Mouse (Mus musculus) ZHBTc4 (cell line): ENCODE data around the gene Eif2d.
"Not testable (repeated sequence)": the region's sequence is repeated elsewhere in the genome, so short reads cannot be mapped to it uniquely, and the experiment has no call there.

Experiments used
- DNase-seq: peaks from one replicate; pipeline ENCODE4 v3.0.0-alpha.2; 2011; ENCODE audit warnings: low read depth, low spot score

Eif2d gene

DNA sequence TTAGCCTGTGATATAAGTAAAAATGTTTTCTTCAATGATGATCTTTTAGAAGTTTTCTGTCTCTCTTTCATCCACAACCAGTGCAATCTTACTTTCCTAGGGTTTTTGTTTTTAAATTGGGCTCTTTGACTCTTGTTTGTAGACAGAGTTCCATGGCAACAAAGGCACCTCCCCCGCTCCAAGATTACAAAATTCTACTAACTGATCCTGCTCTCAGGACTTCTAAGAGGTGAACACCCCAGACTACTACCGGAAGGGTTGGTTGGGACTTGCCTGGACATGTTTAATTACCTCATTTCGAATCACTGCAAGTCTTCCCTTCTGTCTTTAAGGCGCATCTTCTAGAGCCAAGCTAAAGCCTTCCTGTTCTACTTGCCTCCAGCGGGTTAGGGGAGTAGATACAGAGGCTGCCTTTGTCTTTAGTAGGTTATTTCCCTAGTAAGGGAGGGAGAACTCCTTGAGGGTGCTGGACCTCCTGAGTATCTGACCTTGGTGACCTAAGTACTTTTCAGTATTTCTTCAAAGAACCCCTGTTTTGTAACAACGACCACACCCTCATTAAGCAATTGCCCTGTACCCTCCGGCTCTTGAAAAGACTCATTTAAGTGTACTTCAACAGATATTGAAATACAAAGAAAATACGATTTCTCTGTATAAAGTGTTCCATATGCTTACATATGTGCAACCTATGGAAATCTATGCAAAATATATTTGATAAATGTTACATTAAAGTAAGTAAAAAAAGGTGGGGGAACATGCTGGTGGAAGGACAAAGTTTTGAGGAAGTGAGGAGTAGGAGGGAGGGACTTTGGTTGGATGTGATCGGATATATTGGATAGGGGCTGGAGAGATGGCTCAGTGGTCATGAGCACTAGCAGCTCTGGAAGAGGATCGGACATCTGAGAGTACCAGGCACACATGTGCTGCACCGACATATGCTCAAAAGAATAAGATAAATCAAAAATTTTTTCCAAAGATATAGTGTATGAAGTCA is 13.6 kb upstream of the Eif2d start:
- DNase-seq: peak; percentile 95

DNA sequence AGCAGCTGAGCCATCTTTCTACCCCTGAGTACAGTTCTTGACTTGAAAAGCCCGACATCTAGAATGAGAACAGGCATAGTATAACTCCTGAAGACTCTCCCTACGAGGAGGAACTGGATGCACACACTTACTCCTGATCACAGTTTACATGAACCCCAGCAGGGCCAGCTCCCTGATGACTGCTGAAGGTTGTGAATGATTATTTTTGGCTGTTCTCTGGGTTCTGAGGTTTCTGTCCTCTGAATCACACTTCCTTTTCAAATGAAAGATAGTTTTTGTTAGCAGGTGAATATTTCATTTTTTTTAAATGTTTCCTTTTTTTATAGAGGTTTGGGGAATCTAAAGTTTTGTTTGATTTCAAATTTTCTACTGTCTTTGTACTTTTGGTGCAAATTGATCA is 11.5 kb upstream of the Eif2d start:
- DNase-seq: no peak

DNA sequence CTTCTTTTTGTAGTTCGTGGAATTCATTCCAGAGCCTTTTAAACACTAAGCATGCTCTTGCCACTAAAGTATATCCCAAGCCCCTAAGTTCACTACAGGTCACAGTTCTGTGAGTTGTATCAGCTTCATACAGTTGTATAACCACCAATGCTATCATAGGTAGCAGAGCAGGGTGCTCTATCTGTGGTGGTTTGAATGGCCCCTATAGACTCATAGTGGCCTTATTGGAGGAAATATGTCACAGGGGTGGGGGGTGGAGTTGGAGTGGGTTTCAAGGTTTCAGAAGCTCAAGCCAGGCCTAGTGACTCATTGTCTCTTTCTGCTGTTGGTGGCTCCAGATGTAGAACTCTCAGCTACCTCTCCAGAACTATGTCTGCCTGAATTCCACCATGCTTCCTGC is 10.5 kb upstream of the Eif2d start:
- DNase-seq: no peak

DNA sequence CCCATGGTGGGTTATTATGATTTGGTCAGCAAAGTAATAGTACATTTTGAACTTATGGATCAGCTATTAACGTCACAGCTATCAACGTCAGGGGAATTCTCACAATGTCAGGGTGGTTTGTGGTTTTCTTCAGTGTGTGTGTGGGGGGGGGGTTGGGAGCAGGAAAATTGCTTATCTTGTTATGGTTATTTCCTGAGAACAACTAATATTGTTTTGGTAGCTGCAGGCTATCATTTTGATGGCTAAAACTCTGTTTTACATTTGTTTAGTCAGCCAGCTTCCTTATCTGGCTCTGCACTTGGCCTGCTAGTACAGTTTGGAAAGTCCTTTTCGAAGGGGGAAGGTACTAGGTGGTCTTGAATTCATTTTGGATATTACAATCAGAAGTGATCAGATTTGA is 7.8 kb upstream of the Eif2d start:
- DNase-seq: not testable (repeated sequence)

DNA sequence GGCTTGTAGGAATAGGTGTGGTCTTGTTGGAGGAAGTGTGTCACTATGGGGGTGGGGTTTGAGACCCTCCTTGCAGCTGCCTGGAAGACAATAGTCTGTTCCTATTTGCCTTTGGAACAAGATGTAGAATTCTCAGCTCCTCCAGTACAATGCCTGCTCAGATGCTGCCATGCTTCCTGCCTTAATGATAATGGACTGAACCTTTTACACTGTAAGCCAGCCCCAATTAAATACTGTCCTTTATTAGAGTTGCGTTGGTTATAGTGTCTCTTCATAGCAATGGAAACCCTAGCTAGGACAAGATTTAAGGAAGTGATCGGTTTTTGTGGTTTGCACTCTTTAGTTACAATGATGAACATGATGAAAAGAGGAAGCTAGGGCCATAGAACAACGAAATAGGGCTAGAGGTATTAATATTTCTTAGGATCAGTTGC is 6.8 kb upstream of the Eif2d start:
- DNase-seq: peak; percentile 64

DNA sequence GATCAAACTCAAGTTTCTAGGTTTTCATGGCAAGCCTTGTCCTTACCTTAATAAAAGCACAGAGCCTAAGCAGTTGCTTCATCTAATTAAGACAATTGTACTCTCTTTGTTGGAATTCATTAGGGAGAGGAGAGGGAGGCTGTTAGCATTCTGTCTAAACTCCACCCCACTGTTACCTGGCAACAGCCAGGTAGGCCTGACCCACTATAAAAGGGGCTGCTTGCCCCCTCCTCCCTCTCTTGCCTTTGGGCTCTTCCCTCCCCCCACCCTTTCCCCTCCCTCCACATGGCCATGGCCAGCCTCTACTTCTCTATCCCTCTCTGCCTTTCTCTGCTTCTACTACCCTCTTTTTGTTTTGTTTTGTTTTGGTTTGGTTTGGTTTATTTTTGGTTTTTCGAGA is 3.5 kb upstream of the Eif2d start:
- DNase-seq: no peak

DNA sequence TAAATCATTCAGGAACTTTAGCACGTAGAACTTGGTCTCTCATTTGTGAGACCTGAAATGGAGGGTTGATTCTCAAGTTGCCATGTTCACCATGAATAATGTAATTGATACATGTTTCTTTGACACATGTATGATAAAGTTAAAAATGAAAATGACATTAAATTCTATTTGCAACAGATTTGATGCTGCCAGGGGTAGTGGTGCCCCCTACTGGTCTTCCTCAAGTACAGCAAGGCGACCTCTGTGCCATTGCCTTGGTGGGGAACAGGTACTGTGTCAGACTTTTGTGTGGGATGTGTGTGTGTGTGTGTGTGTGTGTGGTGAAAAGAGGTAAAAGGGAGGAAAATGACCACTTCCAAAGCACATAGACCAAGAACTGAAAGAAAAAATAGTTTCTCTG is 2.5 kb downstream of the Eif2d start:
- DNase-seq: peak; percentile 68

DNA sequence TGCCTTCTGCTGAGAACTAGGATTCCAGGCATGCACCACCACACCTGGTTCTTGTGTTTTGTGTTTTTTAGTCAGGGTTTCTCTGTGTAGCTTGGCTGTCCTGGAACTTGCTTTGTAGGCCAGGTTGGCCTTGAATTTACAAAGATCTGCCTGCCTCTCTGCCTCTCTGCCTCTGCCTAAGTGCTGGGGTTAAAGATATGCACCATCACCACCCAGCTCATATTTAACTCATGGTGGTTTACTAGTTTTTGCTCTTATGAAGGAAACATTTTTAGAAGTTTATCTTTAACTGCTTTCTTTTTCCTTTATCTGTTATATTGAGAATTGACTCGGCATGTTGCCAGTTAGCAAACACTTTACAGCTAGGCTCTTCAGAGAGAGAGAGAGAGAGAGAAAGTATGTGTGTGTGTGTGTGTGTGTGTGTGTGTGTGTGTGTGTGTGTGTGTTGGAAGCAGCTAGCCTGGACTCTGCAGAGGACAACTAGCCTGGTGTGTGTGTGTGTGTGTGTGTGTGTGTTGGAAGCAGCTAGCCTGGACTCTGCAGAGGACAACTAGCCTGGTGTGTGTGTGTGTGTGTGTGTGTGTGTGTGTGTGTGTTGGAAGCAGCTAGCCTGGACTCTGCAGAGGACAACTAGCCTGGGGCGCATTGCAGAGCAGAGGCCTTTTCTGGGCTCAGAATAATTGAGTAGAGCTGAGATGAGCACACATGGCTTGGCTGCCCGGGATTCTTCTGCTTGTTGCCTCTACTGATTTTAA is 6.8 kb downstream of the Eif2d start:
- not testable (repeated sequence) for DNase-seq

DNA sequence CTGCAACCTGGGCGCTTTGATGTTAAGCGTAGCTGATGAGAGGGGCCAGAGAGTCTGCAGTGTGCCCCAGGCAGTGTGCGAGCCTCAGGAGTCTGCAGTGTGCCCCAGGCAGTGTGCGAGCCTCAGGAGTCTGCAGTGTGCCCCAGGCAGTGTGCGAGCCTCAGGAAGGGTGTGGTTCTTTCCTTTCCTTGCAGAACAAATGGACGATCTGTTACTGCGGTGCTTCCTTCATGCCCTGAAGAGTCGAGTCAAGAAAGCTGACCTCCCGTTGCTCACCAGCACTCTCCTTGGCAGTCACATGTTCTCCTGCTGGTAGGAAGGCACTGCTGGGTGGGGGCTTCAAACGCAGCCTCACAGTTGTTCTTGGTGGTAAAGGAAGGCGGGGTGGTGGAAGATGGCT is 8.1 kb downstream of the Eif2d start:
- DNase-seq: peak; percentile 96

DNA sequence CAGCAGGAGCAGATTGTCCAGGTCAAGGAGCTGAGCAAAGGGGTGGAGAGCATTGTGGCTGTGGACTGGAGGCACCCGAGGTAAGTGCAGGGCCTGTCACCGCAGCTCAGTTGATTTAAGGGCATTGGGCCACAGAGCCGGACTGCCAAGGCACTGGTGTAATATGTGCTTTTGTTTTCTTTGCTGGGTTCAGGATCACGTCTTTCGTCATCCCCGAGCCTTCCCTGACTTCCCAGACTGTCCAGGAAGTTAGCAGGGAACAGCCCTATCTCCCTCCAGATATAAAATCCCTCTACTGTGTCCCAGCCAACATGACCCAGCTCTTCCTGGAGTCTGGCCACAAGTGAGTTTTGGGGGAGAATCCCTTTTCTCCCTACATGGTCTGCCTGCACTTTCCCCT is 11.4 kb downstream of the Eif2d start:
- DNase-seq: no peak

DNA sequence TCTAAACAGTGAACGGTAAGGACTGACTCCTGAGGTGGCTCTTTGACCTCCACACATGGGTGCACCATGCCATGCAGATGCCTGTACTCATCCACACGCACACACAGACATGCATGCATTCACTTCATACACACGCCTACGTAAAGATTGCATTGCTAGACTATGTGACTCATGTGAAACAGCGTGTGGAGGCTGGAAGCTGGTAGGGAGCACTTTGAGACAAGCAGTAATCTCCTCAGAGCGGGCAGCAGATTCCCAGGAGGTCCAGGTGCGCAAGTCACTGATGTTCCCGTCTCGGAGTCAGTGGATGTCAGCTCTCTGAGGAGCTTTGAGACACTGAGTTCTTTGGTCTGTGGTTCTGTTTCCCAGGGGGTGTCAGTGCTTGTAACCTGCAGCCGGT is 14.6 kb downstream of the Eif2d start:
- DNase-seq: no peak

DNA sequence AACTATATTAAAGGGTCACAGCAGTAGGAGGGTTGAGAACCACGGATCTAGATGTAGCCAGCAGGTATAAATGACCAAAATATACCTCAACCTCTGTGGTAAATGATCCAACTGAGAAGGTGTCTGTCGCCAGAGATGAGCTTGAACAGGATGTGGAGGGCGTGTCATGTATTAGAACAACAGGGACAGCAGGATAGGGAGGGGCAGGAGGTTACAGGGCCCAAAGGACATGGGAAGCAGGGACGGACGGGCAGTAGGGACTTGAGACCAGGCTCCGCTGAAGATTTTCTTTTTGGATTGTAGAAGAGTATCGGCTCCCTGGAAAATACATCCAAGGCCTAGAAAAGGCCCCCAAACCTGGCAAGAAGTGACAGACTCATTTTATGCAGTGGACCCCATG is 20.0 kb downstream of the Eif2d start:
- DNase-seq: no peak

DNA sequence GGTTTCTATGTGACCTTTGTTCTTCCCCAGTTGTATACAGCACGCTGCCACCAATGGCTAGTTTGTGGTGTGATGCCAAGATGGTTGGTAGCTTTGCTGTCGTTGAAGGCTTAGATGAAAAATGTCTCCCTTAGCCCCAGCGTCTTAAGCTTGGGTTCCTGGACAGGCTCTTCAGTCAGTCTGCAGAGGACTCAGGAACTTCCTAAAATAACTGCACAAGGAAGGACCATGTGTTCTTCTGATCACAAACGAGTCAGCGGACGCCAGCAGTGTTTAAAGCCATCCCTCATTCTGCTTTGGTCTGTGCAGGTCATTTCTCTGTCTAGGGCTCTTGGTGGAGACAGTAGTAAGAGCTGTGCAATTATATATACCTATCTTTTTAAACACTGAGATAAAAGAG is 20.8 kb downstream of the Eif2d start:
- DNase-seq: no peak

DNA sequence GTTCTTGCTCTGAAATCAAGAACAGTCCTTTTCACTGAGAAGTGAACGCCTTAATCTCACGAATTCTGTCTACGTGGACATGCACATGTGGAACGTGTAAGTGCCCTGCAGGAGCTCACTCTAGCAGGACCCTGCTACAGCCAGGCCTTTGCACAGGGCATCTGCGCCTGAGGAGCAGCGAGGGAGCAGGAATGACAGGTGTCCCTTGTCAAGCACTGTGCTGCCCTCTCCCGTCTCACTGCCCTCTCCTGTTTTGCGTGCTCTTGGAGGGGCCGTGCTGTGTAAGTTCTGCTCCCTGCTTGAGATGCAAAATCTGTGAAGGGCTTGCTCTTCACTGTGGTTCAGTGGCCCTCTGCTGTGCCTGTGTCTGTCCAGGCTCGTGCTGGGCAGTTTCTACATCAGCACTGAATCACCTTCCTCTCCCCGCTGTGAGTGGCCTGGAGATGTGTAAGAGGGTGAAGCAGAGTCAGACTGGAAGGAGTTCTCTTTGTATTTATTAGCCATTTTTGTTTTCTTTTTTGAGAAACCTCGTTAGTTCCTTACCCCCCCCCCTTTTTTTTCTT is 21.4 kb downstream of the Eif2d start:
- no peak for DNase-seq

DNA sequence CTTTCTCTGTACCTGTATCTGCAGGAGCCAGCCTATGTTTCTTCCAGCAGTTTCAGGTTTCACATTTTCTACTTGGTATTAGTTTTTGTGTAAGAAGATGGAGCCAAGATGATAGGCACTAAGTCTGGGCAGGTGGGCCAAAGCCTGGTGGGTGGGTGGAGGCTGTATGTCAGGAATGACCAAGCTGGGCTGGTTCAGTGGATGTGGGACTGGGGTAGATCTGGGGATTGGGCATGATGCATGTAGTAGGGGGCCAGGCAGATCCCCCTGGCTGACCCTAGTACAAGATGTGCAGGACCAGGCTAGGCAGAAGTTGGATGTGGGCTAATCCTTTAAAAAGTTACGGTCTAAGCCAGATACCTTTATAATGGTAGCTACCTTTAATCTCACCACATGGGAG is 22.2 kb downstream of the Eif2d start:
- DNase-seq: no peak

DNA sequence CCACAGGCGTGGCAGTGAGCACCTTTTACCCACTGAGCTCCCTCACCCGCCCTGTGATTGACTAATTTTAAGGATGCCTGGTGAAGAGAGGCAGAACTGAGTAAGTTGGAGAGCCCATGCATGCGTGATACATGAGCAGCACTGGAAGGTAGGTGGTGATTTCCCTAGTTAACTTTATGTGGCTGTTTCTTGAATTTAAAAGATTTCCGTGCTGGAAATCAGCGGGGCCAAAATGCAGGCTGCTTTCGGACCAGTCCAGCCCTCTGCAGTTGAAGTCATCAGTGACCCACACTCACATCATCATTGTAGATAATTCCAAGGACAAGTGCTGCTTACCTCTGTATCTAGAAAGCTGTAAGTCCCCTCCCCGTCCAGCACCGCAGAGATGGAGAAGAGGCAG is 22.8 kb downstream of the Eif2d start:
- no peak for DNase-seq

DNA sequence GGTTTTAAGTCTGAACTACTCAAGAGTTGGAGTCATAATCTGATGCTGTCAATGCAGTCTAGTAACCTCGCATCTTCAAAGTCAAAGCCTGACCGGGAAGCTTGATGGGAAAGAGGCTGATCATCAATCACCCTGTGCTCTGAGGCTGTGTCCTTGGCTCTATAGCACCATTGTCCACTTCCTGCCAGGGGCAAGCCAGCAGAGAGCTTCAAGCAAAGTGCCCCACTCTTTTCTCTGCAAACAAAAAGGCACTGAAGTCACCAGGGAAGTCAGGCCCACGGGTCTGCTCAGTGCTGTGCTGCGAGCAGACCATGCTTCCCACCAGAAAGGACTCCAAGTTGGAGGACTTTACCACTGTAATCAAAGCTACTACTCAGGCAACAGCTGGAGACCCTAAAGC is 24.3 kb downstream of the Eif2d start:
- DNase-seq: no peak

DNA sequence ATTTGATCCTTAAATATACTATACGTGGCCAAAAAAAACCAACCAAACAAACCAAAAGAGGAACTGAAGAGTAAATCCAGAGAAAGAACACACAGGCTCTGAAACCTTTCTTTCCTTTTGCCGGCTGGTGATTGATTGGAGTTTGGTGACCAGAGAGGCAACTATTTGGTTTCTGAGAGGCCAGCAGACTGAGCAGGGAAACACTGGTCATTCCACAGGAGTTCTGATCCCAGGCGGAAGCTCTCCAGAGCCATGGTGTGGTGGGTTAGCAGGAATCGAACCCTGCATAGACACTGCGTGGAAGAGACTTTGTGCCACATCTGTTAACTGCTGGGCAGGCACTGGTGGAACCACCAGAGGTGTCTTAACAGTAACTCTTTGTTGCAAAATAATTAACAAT is 25.1 kb downstream of the Eif2d start:
- no peak for DNase-seq

DNA sequence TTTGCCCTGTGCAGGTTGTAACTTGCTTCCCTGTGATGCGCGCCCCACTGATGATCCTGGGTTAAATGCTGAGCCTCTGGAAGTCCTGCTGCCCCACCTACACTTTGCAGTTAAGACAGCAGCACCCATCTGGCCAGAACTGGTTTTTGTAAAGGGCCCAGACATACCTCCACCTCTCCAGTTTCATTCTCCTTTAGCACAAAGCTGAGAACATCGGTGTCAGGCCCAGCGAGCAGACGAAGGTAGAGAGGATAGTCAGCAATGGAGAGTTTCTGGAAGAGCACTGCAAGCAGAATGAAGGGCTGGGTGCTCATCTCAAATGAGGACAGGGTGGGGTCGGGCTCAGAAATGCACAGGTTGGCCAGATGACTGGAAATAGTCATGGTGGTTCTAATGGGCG is 27.4 kb downstream of the Eif2d start:
- DNase-seq: peak; percentile 66

DNA sequence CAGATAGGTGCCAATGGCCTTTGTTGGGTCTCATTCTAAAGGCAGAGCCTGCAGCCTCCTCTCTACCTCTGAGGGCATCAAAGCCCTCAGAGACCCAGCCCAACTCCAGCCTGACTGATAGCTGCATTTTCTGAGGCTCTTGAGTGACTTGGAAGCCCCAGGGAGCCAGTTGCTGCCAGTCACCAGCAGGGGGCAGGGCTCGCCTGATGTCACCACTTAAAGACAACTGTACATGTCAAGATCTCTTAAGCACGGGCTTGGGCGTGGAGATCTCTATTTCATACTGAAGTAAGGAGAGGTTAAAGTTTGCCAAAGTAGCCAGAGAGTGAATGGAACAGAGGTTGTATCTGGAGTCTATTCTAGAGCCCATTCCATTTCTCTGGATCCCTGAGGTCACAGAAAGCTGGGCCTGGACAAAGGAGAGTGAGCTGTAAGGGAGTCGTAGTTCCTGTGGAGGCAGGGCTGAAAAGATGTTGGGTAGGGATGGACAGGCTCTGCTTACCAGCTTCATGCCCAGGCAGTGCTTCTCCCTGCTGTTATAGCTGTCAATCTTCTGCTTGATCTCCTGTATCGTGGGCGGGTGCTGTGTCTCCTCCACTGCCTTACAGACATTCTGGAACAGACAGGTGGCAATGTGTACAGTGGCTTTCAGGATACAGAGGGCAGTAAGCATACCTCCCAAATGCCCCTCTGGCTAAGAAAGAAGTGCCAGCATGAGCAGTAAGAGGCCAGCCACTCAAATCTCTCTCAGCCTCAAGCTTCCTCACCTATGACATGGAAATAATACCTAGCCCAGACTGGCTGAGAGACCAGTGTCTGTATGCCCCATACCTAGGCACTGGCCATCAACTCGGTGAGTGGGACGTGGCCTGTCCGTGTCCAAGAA is 28.9 kb downstream of the Eif2d start:
- DNase-seq: peak; percentile 92

DNA sequence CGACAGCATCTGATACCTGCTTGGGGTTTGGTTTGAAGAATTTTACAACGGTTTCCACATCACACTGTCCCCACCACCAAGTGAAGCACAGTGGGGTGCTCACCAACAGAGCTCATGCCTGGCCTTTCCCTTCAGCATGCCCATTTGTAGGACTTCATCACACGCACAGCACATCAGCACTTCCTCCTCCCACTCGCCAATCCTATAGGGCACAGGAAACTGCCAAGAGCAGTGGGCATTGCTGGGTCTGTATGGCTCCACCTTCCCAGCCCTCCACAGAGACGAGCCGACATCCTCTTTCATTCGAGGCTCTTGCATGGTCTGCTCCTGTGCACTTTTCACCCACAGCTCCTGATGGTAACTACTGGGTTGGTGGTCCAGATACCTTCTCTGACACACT is 30.2 kb downstream of the Eif2d start:
- no peak for DNase-seq
